Mouse (Mus musculus) embryonic facial prominence, embryonic 11.5 days (tissue): ENCODE measurements around the gene Fgfr2. TPM values are rescaled to one million over a fixed set of nuclear protein-coding genes. Genes with fewer than 3 reads are reported as not detected.

Source experiments
- ATAC-seq: fragments of 200-750 bp; cut with Nextera tagmentation; replicated peaks from 2 replicates; pipeline ENCODE4 v1.8.0; 2017; ENCODE audit warnings: low read depth; ENCODE audit not compliant: insufficient number of reproducible peaks, low FRiP score, low TSS enrichment
- DNase-seq: peaks from one replicate; pipeline ENCODE4 v3.0.0-alpha.2; 2015; ENCODE audit warnings: low spot score
- H3K27ac ChIP-seq: fragments of 300-500 bp; sonication (generic); replicated peaks from 2 replicates; pipeline ENCODE4 v1.5.1; 2014; ENCODE audit warnings: mild to moderate bottlenecking, low read depth, low read length, control low read depth
- H3K27me3 ChIP-seq: fragments of 300-500 bp; sonication (generic); 2 replicates; pipeline ENCODE4 v1.6.1; 2014; ENCODE audit warnings: mild to moderate bottlenecking, low read length, moderate library complexity, mixed read lengths; ENCODE audit not compliant: control insufficient read depth, insufficient read depth
- H3K36me3 ChIP-seq: fragments of 300-500 bp; sonication (generic); replicated peaks from 2 replicates; pipeline ENCODE4 v1.6.1; 2014; ENCODE audit warnings: low read depth, mild to moderate bottlenecking, low read length, moderate library complexity, mixed read lengths; ENCODE audit not compliant: control insufficient read depth, insufficient read depth
- H3K4me1 ChIP-seq: fragments of 300-500 bp; sonication (generic); 2 replicates; pipeline ENCODE4 v1.6.1; 2014; ENCODE audit warnings: low read length, mixed read lengths; ENCODE audit not compliant: control insufficient read depth, insufficient read depth
- H3K4me2 ChIP-seq: fragments of 300-500 bp; sonication (generic); 2 replicates; pipeline ENCODE4 v1.6.1; 2014; ENCODE audit warnings: low read depth, mild to moderate bottlenecking, control low read depth, low read length, moderate library complexity
- H3K4me3 ChIP-seq: fragments of 300-500 bp; sonication (generic); 2 replicates; pipeline ENCODE4 v1.5.1; 2014; ENCODE audit warnings: low read depth, low read length, control low read depth
- H3K9ac ChIP-seq: fragments of 300-500 bp; sonication (generic); replicated peaks from 2 replicates; pipeline ENCODE4 v1.6.1; 2014; ENCODE audit warnings: mild to moderate bottlenecking, control low read depth, low read length
- H3K9me3 ChIP-seq: fragments of 300-500 bp; sonication (generic); replicated peaks from 2 replicates; pipeline ENCODE4 v1.6.1; 2016; ENCODE audit warnings: mild to moderate bottlenecking, low read length, inconsistent platforms, mixed read lengths; ENCODE audit not compliant: control insufficient read depth
- WGBS: fragments of 180-500 bp; shearing (Covaris S2); extraction: QIAGEN DNeasy Blood & Tissue Kit; methylation state at CpG from one replicate; pipeline ENCODE4 v1.1.7; 2014; 5-methylcytosine and 5-hydroxymethylcytosine counted together
- polyA plus RNA-seq: library from polyadenylated mRNA; unstranded; fragments of >200 nt; fragmentation: Nextera tagmentation; extraction: Ambion mirVana; gene quantifications from 2 replicates; pipeline ENCODE4 v1.2.1, GENCODE M21; 2014

The Fgfr2 gene
- polyA plus RNA-seq, 1 experiment from 2014 or later, result 75.6 TPM

GRCm38 (mm10) chr7:130300606-130301005 lies 2822.5 kb downstream of the Fgfr2 start:
- Histone ChIP-seq H3K4me1 (peaks cover 3% of the 10 kb centered on the region; the same call in 1 of the 2 replicates), H3K27me3 (no peaks in the 10 kb centered on the region), H3K9me3 (no peaks in the 10 kb centered on the region), H3K4me3 (no peak overlapping the region), H3K9ac (no peak overlapping the region), H3K36me3 (no peaks in the 10 kb centered on the region), H3K27ac (no peak overlapping the region), H3K4me2 (no peak overlapping the region)
- 91% methylated on average over 3 of the region's 3 CpGs for WGBS
- ATAC-seq (no peak), DNase-seq (no peak)

- Histone ChIP-seq H3K4me1 (peaks cover 3% of the 10 kb centered on the region; the same call in 1 of the 2 replicates), H3K9me3 (no peaks in the 10 kb centered on the region), H3K36me3 (no peaks in the 10 kb centered on the region), H3K4me3 (no peak overlapping the region), H3K27me3 (no peaks in the 10 kb centered on the region), H3K4me2 (no peak overlapping the region), H3K27ac (no peak overlapping the region), H3K9ac (no peak overlapping the region)
- peak; percentile 74 for ATAC-seq
- peak; percentile 69 for DNase-seq
- 54% methylated on average over 3 of the region's 3 CpGs for WGBS
Observed at GRCm38 (mm10) chr7:130298926-130299594, 2824.1 kb downstream of the Fgfr2 start.

- H3K4me1 ChIP-seq, result no peaks in the 10 kb centered on the region
- no peak overlapping the region for H3K27ac ChIP-seq
- no peak overlapping the region for H3K4me3 ChIP-seq
Observed at GRCm38 (mm10) chr7:130291179-130291578, 2832.0 kb downstream of the Fgfr2 start.

GRCm38 (mm10) chr7:130289428-130289790 lies 2833.7 kb downstream of the Fgfr2 start:
- Histone ChIP-seq H3K27ac (peak overlapping the region; percentile 16), H3K9me3 (no peaks in the 10 kb centered on the region), H3K9ac (no peak overlapping the region), H3K4me2 (no peak overlapping the region), H3K4me3 (no peak overlapping the region), H3K27me3 (no peaks in the 10 kb centered on the region), H3K36me3 (no peaks in the 10 kb centered on the region), H3K4me1 (no peaks in the 10 kb centered on the region)
- no peak for DNase-seq
- ATAC-seq, result no peak
- WGBS, result 35% methylated on average over 9 of the region's 9 CpGs

More at GRCm38 (mm10) chr7:130291179-130291578, 2832.0 kb downstream of the Fgfr2 start:
- Histone ChIP-seq H3K27me3 (no peaks in the 10 kb centered on the region), H3K36me3 (no peaks in the 10 kb centered on the region), H3K4me2 (no peak overlapping the region; the same call in 1 of the 2 replicates), H3K9ac (no peak overlapping the region), H3K9me3 (no peaks in the 10 kb centered on the region)
- no peak for ATAC-seq
- WGBS, result 74% methylated on average over 6 of the region's 6 CpGs
- DNase-seq, result no peak

GRCm38 (mm10) chr7:130288719-130289427 lies 2834.3 kb downstream of the Fgfr2 start:
- no peaks in the 10 kb centered on the region for H3K36me3 ChIP-seq
- H3K4me1 ChIP-seq, result no peaks in the 10 kb centered on the region
- no peak overlapping the region for H3K4me2 ChIP-seq
- H3K9me3 ChIP-seq, result no peaks in the 10 kb centered on the region
- no peaks in the 10 kb centered on the region for H3K27me3 ChIP-seq
- H3K9ac ChIP-seq, result no peak overlapping the region; the same call in 1 of the 2 replicates
- WGBS, result 34% methylated on average over 11 of the region's 11 CpGs
- H3K27ac ChIP-seq, result peak overlapping the region; percentile 63
- DNase-seq (peak; percentile 75), ATAC-seq (peak; percentile 58)
- H3K4me3 ChIP-seq, result no peak overlapping the region

GRCm38 (mm10) chr7:130288248-130288647 lies 2834.9 kb downstream of the Fgfr2 start:
- Histone ChIP-seq H3K9ac (no peak overlapping the region), H3K27me3 (no peaks in the 10 kb centered on the region), H3K4me1 (no peaks in the 10 kb centered on the region), H3K4me3 (no peak overlapping the region), H3K4me2 (no peak overlapping the region), H3K9me3 (no peaks in the 10 kb centered on the region), H3K27ac (peak overlapping the region; percentile 63; the same call in 1 of the 2 replicates), H3K36me3 (no peaks in the 10 kb centered on the region)
- ATAC-seq (no peak), DNase-seq (no peak)
- WGBS, result 65% methylated on average over 7 of the region's 7 CpGs

GRCm38 (mm10) chr7:130278738-130279705 lies 2844.1 kb downstream of the Fgfr2 start:
- Histone ChIP-seq H3K27ac (no peak overlapping the region; the same call in 1 of the 2 replicates), H3K27me3 (no peaks in the 10 kb centered on the region), H3K4me2 (no peak overlapping the region), H3K4me3 (no peak overlapping the region), H3K9ac (0 out of 2 replicates have a peak overlapping the region, but pooled peaks have one; percentile 25), H3K9me3 (no peaks in the 10 kb centered on the region), H3K4me1 (no peaks in the 10 kb centered on the region), H3K36me3 (no peaks in the 10 kb centered on the region)
- 48% methylated on average over 19 of the region's 19 CpGs for whole genome bisulfite sequencing
- ATAC-seq (0 out of 2 replicates have a peak, but pooled peaks have one; percentile 24), DNase-seq (peak; percentile 47)
